Mouse (Mus musculus): ENCODE data around the gene Slpi. TPM values are rescaled to one million over a fixed set of nuclear protein-coding genes. Genes with fewer than 3 reads are reported as not detected.

Slpi gene
- polyA plus RNA-seq, 1 experiment from 2014 or later: 1.2 TPM

GRCm38 (mm10) chr2:164417198-164417597 lies 28.3 kb upstream of the Slpi start:
- ATAC-seq (ENCODE audit: low FRiP score): no peak
- peaks cover 26% of the 10 kb centered on the region for H3K27me3 ChIP-seq
- H3K4me2 ChIP-seq (replicated peaks): no peak overlapping the region
- no peak overlapping the region for H3K4me3 ChIP-seq
- H3K27ac ChIP-seq: no peak overlapping the region
- H3K36me3 ChIP-seq: no peaks in the 10 kb centered on the region
- no peak overlapping the region for H3K9ac ChIP-seq
- 1% methylated on average over 2 of the region's 2 CpGs for WGBS
- no peaks in the 10 kb centered on the region for H3K9me3 ChIP-seq (replicated peaks)
- no peaks in the 10 kb centered on the region for H3K4me1 ChIP-seq

DNA sequence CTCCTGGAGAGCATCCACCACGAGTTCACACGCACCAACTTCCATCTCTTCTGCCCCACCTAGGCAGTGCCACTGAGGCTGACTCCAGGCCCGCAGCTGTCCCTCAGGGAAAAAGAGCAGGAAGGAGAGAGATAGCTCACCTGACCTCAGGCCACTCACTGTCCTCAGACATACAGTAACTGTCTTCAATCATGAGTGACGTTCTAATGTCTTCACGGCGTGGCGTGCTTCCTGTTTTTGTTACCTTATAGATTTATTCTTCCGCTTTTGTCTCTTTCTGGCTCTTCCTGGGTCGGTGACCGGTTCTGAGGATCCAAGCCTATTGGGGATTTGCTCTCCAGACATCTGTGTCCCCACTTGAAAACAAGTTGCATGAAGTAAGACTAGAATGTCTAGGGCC lies 25.7 kb upstream of the Slpi start:
- Histone ChIP-seq H3K9me3 (replicated peaks) (no peaks in the 10 kb centered on the region), H3K4me3 (peak overlapping the region; percentile 19; the same call in 1 of the 2 replicates), H3K4me1 (no peaks in the 10 kb centered on the region), H3K9ac (peak overlapping the region; percentile 43; the same call in 1 of the 2 replicates), H3K4me2 (replicated peaks) (peak overlapping the region; percentile 43), H3K27ac (no peak overlapping the region), H3K27me3 (peaks cover 40% of the 10 kb centered on the region), H3K36me3 (no peaks in the 10 kb centered on the region)
- WGBS: 65% methylated on average over 10 of the region's 10 CpGs
- ATAC-seq (ENCODE audit: low FRiP score): no peak

DNA sequence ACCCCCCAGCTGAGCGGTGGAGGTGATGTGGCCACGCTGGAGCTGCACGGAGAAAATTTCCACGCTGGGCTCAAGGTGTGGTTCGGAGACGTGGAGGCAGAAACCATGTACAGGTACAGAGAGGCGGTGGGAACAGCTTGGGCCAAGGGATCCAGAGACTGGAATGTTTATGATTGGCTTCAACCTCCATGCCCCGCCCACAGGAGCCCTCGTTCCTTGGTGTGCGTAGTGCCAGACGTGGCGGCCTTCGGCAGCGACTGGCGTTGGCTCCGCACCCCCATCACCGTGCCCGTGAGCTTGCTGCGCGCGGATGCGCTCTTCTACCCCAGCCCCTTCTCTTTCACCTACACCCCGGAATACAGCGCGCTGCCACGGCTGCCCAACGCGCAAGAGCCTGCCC lies 25.3 kb upstream of the Slpi start:
- ATAC-seq (ENCODE audit: low FRiP score): no peak
- Histone ChIP-seq H3K27ac (no peak overlapping the region), H3K4me3 (peak overlapping the region; percentile 19; the same call in 1 of the 2 replicates), H3K4me2 (replicated peaks) (peak overlapping the region; percentile 43), H3K27me3 (peaks cover 44% of the 10 kb centered on the region), H3K4me1 (no peaks in the 10 kb centered on the region), H3K36me3 (no peaks in the 10 kb centered on the region), H3K9ac (peak overlapping the region; percentile 43; the same call in 1 of the 2 replicates), H3K9me3 (replicated peaks) (no peaks in the 10 kb centered on the region)
- 20% methylated on average over 28 of the region's 28 CpGs for WGBS

DNA sequence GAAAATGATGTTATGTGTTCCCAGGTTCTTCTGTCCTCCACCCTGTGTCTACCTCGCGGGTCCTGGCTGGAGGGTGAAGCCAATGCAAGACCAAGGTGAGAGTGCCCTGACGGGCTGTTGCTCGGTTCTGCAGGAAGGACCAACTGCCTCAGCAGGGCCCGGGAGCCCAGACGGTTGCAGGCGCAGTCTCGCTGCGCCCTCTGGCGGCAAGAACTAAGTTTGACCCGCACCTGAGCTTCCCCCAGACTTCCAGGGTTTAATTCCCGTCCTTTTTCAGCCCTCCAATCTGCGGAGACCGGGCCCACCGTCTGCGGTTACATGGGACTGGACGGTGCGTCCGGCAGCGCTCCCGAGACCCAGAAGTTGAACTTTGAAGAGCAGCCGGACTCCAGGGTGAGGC lies 18.8 kb upstream of the Slpi start:
- under 1% methylated on average over 22 of the region's 22 CpGs for WGBS
- no peak overlapping the region for H3K9ac ChIP-seq
- no peak; the same call in 1 of the 2 replicates for ATAC-seq (ENCODE audit: low FRiP score)
- peaks cover 8% of the 10 kb centered on the region for H3K4me1 ChIP-seq
- H3K27ac ChIP-seq: no peak overlapping the region
- no peaks in the 10 kb centered on the region for H3K36me3 ChIP-seq
- H3K27me3 ChIP-seq: peaks cover 83% of the 10 kb centered on the region
- no peaks in the 10 kb centered on the region for H3K9me3 ChIP-seq (replicated peaks)
- no peak overlapping the region for H3K4me3 ChIP-seq
- no peak overlapping the region for H3K4me2 ChIP-seq (replicated peaks)

DNA sequence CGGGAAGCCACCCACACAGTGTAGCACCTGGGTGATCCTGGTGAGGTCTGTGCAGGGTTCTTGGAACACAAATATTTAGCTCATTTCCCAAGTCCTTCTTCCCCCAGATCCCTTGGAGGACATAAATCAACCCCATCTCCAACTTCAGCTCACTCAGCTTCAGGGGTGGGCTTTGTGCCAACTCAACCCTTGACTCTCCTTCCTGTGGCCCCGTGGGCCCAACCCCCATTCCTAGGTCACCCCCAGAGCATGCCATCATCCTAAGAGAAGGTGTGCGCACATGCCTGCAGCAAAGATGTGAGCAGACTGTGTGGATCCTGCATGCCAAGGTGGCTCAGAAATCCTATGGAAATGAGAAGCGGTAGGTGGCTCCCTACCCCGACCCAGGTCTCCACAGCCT lies 16.6 kb upstream of the Slpi start:
- no peak overlapping the region for H3K4me3 ChIP-seq
- no peak overlapping the region for H3K27ac ChIP-seq
- H3K9ac ChIP-seq: no peak overlapping the region
- H3K36me3 ChIP-seq: no peaks in the 10 kb centered on the region
- WGBS: 42% methylated on average over 5 of the region's 5 CpGs
- no peak for ATAC-seq (ENCODE audit: low FRiP score)
- peaks cover 15% of the 10 kb centered on the region for H3K4me1 ChIP-seq
- no peaks in the 10 kb centered on the region for H3K9me3 ChIP-seq (replicated peaks)
- H3K27me3 ChIP-seq: peaks cover 99% of the 10 kb centered on the region
- no peak overlapping the region for H3K4me2 ChIP-seq (replicated peaks)

GRCm38 (mm10) chr2:164405060-164405459 lies 16.2 kb upstream of the Slpi start, which contains the start of gene Matn4:
Gene Matn4 (minus strand): TSS chr2:164405160.
- peak within 1 kb of the TSS; percentile 15 for H3K9ac ChIP-seq
- no peaks in the 10 kb centered on the region for H3K36me3 ChIP-seq
- peak within 1 kb of the TSS; percentile 33 for H3K4me3 ChIP-seq
- H3K27ac ChIP-seq: no peak within 1 kb of the TSS
- peaks cover 19% of the 10 kb centered on the region for H3K4me1 ChIP-seq
- no peaks in the 10 kb centered on the region for H3K9me3 ChIP-seq (replicated peaks)
- no peak for ATAC-seq (ENCODE audit: low FRiP score)
- 5% methylated on average over 9 of the region's 9 CpGs for WGBS
- H3K4me2 ChIP-seq (replicated peaks): peak within 1 kb of the TSS; percentile 59
- peaks cover 99% of the 10 kb centered on the region for H3K27me3 ChIP-seq

DNA sequence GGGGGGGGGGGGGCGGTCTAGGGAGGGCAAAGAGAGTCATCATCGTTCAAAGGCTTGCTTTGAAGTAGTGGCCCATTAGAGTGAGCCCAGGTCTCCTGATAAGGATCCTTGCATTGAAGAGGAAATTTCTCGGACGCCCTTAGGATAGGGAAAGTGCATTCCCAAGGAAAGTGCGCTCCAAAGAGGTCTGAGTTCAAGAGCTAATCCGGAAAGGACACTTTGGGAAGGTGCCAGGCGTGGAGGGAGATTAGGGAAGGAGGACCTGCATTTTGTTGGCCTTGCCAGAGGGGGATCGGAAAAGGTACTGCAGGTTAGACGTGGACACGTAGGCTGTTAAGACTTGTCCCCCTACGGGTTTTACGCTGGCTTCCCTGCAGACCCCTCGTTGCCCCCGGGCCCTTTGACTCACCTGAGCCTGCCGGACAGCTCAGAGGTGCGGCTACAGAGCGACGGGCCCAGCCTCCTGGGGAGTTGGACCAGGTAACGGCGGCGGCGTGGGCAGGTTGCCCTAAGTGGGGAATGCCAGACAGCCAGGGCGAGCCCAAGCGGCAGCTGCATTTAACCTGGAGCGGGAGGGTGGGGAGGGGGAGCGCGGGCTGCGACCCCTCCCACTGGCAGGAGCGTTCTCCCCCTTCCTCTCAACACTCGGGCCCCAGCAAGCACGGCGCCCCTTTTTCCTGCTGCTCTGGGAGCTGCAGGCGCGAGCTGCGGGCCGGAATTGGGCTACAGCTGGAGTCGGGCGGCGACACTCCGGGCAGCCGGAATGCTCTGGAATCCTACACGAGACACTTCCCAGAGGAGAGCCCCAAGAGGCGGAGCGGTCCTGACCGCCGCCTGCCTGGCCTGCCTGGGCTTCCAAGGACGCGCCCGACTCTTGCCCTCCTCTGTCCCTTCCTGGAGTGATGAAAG lies 15.4 kb upstream of the Slpi start:
- ATAC-seq (ENCODE audit: low FRiP score): no peak
- Histone ChIP-seq H3K36me3 (no peaks in the 10 kb centered on the region), H3K27me3 (peaks cover 99% of the 10 kb centered on the region), H3K4me2 (replicated peaks) (peak overlapping the region; percentile 59), H3K9ac (peak overlapping the region; percentile 15), H3K4me3 (peak overlapping the region; percentile 33), H3K4me1 (peaks cover 19% of the 10 kb centered on the region), H3K9me3 (replicated peaks) (no peaks in the 10 kb centered on the region), H3K27ac (no peak overlapping the region)
- WGBS: 1% methylated on average over 46 of the region's 49 CpGs

- no peaks in the 10 kb centered on the region for H3K36me3 ChIP-seq
- no peak overlapping the region for H3K9ac ChIP-seq
- peaks cover 98% of the 10 kb centered on the region for H3K27me3 ChIP-seq
- ATAC-seq (ENCODE audit: low FRiP score): no peak
- H3K4me2 ChIP-seq (replicated peaks): peak overlapping the region; percentile 59
- no peak overlapping the region for H3K27ac ChIP-seq
- 9% methylated on average over 14 of the region's 14 CpGs for WGBS
- H3K4me3 ChIP-seq: peak overlapping the region; percentile 4
- H3K9me3 ChIP-seq (replicated peaks): no peaks in the 10 kb centered on the region
- peaks cover 19% of the 10 kb centered on the region for H3K4me1 ChIP-seq
These were observed 14.6 kb upstream of the Slpi start for GRCm38 (mm10) chr2:164403396-164404081.

DNA sequence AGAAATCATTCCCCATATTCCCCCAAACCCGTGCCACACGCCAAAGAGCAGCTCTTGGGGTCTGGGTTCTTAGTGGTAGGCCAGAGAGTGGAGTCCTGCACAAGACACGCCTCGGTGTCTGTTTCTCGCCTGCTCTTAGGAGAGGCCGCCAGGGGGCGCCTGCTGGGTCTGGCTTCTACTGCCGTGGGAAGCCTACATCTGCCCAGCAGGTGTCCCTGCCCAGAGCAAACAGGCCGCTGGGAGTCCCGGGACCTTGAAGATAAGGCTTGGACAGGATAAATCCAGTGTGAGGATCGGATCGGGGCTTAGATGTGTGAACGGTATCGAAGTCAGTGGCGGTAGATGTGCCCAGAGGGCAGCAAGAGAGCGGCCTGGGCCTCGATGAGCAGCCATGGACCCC lies 14.0 kb upstream of the Slpi start, which contains the start of gene Rbpjl:
Gene Rbpjl (plus strand): TSS at position 236 of the 400 bp plus-strand sequence.
- Histone ChIP-seq H3K9me3 (replicated peaks) (peaks cover 5% of the 10 kb centered on the region; the same call in 1 of the 2 replicates), H3K4me2 (replicated peaks) (peak within 1 kb of the TSS; percentile 59), H3K36me3 (no peaks in the 10 kb centered on the region), H3K9ac (no peak within 1 kb of the TSS), H3K27ac (no peak within 1 kb of the TSS), H3K4me1 (peaks cover 19% of the 10 kb centered on the region), H3K4me3 (peak within 1 kb of the TSS; percentile 4), H3K27me3 (peaks cover 92% of the 10 kb centered on the region)
- no peak for ATAC-seq (ENCODE audit: low FRiP score)
- WGBS: 5% methylated on average over 17 of the region's 17 CpGs

- Histone ChIP-seq H3K9me3 (replicated peaks) (peaks cover 12% of the 10 kb centered on the region; the same call in 1 of the 2 replicates), H3K27me3 (peaks cover 50% of the 10 kb centered on the region), H3K4me3 (no peak overlapping the region), H3K36me3 (no peaks in the 10 kb centered on the region), H3K4me2 (replicated peaks) (no peak overlapping the region), H3K4me1 (peaks cover 10% of the 10 kb centered on the region), H3K27ac (no peak overlapping the region), H3K9ac (no peak overlapping the region)
- whole genome bisulfite sequencing: 74% methylated on average over 12 of the region's 12 CpGs
- ATAC-seq (ENCODE audit: low FRiP score): no peak
These were observed 8.0 kb upstream of the Slpi start for GRCm38 (mm10) chr2:164396911-164397310.

DNA sequence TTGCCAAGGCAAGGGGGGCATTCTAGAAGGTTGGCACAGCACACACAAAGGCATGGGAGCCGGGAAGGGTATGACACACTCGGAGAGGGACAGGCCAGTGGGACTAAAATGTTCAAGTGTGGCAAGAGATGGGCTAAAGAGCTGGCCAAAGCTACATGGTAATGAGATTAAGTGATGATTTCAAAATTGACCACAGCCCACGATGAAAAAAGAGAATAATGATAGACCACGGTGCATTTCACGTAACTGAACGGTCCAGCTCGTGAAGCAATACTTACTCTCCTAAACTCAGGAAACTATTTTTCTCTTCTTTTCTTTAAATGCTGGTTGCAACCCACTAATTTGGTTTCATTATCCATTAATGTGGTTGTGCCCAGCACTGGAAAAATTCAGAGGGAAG lies 7.2 kb upstream of the Slpi start:
- 89% methylated on average over 7 of the region's 7 CpGs for WGBS
- ATAC-seq (ENCODE audit: low FRiP score): no peak
- H3K4me3 ChIP-seq: no peak overlapping the region

DNA sequence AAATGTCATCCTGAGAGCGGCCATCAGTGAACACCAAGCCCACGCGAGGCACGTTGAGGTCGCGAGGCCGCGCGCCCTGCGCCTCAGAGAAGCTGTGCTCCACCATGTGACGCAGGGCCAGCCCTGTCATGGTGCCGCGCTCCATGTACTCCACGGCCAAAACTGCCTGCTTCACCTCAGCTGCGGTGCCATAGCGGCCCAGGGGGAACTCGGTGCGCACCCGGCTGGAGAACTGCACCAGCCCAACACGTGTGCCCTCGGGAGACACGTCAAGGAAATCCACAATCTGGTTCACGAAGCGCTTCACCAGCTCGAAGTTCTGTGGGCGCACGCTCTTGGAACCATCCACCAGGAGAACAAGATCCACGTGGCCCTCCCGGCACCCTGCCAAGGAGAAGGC lies 4.2 kb upstream of the Slpi start:
- peaks cover 9% of the 10 kb centered on the region; the same call in 1 of the 2 replicates for H3K9me3 ChIP-seq (replicated peaks)
- H3K9ac ChIP-seq: no peak overlapping the region
- no peaks in the 10 kb centered on the region for H3K36me3 ChIP-seq
- H3K27ac ChIP-seq: no peak overlapping the region
- peaks cover 4% of the 10 kb centered on the region for H3K4me1 ChIP-seq
- no peak overlapping the region for H3K4me3 ChIP-seq
- ATAC-seq (ENCODE audit: low FRiP score): no peak
- no peak overlapping the region for H3K4me2 ChIP-seq (replicated peaks)
- H3K27me3 ChIP-seq: peaks cover 34% of the 10 kb centered on the region
- 77% methylated on average over 29 of the region's 29 CpGs for WGBS

More for the DNA sequence above, 7.2 kb upstream of the Slpi start:
- H3K27me3 ChIP-seq: peaks cover 42% of the 10 kb centered on the region
- H3K4me2 ChIP-seq (replicated peaks): no peak overlapping the region
- peaks cover 12% of the 10 kb centered on the region; the same call in 1 of the 2 replicates for H3K9me3 ChIP-seq (replicated peaks)
- H3K4me1 ChIP-seq: peaks cover 9% of the 10 kb centered on the region
- H3K36me3 ChIP-seq: no peaks in the 10 kb centered on the region
- no peak overlapping the region for H3K9ac ChIP-seq
- no peak overlapping the region for H3K27ac ChIP-seq
